Mouse (Mus musculus) neural tube, embryonic 12.5 days (tissue): ENCODE measurements around the gene Becn1. TPM values are rescaled to one million over a fixed set of nuclear protein-coding genes. Genes with fewer than 3 reads are reported as not detected.
"Not testable (repeated sequence)": the region's sequence is repeated elsewhere in the genome, so short reads cannot be mapped to it uniquely, and the experiment has no call there.

Source experiments
- ATAC-seq: fragments of 200-750 bp; cut with Nextera tagmentation; 2 replicates; pipeline ENCODE4 v1.8.0; 2017; ENCODE audit warnings: low read depth, mild to moderate bottlenecking, moderate TSS enrichment, moderate library complexity; ENCODE audit not compliant: low FRiP score
- H3K27ac ChIP-seq: fragments of 300-500 bp; sonication (generic); 2 replicates; pipeline ENCODE4 v1.5.1; 2016
- H3K27me3 ChIP-seq: fragments of 300-500 bp; sonication (generic); replicated peaks from 2 replicates; pipeline ENCODE4 v1.6.1; 2016; ENCODE audit warnings: mild to moderate bottlenecking
- H3K36me3 ChIP-seq: fragments of 300-500 bp; sonication (generic); 2 replicates; pipeline ENCODE4 v1.6.1; 2016; ENCODE audit warnings: mild to moderate bottlenecking
- H3K4me1 ChIP-seq: fragments of 300-500 bp; sonication (generic); 2 replicates; pipeline ENCODE4 v1.6.1; 2016
- H3K4me2 ChIP-seq: fragments of 300-500 bp; sonication (generic); replicated peaks from 2 replicates; pipeline ENCODE4 v1.6.1; 2016; ENCODE audit warnings: mild to moderate bottlenecking
- H3K4me3 ChIP-seq: fragments of 300-500 bp; sonication (generic); 2 replicates; pipeline ENCODE4 v1.5.1; 2016
- H3K9ac ChIP-seq: fragments of 300-500 bp; sonication (generic); 2 replicates; pipeline ENCODE4 v1.6.1; 2016; ENCODE audit warnings: mild to moderate bottlenecking
- H3K9me3 ChIP-seq: fragments of 300-500 bp; sonication (generic); 2 replicates; pipeline ENCODE4 v1.6.1; 2016; ENCODE audit warnings: mild to moderate bottlenecking
- WGBS: fragments of 180-500 bp; shearing (Covaris S2); methylation state at CpG from one replicate; pipeline ENCODE4 v1.1.7; 2016; 5-methylcytosine and 5-hydroxymethylcytosine counted together
- polyA plus RNA-seq: library from polyadenylated mRNA; unstranded; fragments of >200 nt; fragmentation: Nextera tagmentation; extraction: Ambion mirVana; gene quantifications from 2 replicates; pipeline ENCODE4 v1.2.1, GENCODE M21; 2016

Gene Becn1
- polyA plus RNA-seq: 168 and 174 TPM in 2 replicates

DNA sequence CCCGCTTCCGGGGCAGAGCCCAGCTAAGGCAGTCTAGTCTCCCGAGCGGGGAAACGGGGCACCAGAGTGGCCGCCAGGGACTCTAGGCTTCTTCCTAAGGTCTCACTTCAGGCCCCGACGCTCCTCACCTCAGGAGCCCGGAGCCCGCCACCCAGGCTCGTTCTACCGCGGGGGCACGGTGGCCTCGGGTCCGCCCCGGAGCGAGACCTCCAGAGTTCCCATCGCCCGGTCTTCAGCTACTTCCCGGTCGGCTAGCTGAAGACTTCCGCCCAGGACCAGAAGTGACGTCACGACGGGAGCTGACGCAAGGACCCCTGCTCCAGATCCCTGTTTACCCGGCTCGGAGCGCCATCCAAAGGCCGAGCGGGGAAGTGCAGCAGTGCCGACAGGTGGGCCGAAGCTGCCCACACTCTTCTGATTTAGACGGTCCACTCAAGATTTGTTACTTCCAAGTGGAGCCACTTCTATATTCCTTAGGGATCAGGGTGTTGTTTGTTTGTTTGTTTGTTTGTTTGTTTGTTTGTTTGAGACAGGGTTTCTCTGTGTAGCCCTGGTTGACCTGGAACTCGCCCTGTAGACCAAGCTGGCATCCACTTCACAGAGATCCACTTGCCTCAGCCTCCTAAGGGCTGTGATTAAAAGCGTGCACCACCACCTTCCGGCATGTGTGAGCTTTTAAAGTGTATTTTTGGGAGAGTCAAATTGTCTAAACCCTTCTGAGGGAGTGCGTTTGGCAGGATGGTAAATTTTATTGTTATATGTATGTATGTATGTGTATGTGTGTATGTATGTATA, at the start of gene Becn1:
Gene Becn1, minus strand, starts transcription at position 283 of the 795 bp plus-strand sequence.
- Histone ChIP-seq H3K27ac (no peak within 1 kb of the TSS), H3K9ac (peak within 1 kb of the TSS; percentile 83), H3K36me3 (peaks cover 16% of the 10 kb centered on the region), H3K4me2 (peak within 1 kb of the TSS; percentile 97), H3K27me3 (no peaks in the 10 kb centered on the region), H3K9me3 (no peaks in the 10 kb centered on the region), H3K4me3 (peak within 1 kb of the TSS; percentile 79), H3K4me1 (peaks cover 13% of the 10 kb centered on the region)
- WGBS: 8% methylated on average over 39 of the region's 39 CpGs
- peak; percentile 88 for ATAC-seq

GRCm38 (mm10) chr11:101351721-101352111, 49.6 kb upstream of the Becn1 start:
- H3K27ac ChIP-seq: no peak overlapping the region
- H3K36me3 ChIP-seq: no peaks in the 10 kb centered on the region
- H3K4me1 ChIP-seq: no peaks in the 10 kb centered on the region
- H3K4me2 ChIP-seq: no peak overlapping the region
- no peaks in the 10 kb centered on the region for H3K27me3 ChIP-seq
- H3K9me3 ChIP-seq: no peaks in the 10 kb centered on the region
- H3K9ac ChIP-seq: no peak overlapping the region
- no peak overlapping the region for H3K4me3 ChIP-seq
- ATAC-seq: no peak
- WGBS: 79% methylated on average over 3 of the region's 3 CpGs

DNA sequence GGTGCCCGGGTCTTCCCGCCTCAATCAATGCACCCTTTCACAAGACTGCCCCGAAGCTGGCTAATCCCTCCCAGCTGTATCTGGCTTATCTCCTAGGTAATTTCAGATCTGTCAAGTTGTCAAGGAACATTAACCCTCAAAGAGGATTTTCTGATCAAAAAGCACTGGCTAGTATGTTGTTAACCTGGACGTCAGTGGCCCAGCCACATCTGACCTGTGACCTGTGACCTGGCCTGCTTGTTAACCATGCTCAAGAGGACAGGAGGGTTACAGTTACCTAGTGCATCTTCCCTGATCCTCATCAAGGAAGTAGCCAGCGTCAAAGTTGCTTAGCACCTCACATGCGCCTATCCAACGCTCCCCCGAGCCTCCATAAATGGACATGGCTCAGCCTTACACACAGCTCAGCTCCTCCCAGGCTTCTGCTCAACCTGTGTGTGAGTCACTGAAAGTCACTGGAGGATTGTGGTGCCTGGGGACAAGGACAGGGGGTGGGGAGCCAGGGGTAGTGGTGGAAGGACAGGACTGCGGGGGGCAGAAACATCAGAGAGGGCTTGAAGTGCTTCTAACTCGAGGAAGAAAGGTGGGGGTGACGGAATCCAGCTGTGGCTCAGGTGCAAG, 49.1 kb upstream of the Becn1 start:
- Histone ChIP-seq H3K9me3 (no peaks in the 10 kb centered on the region), H3K9ac (no peak overlapping the region), H3K36me3 (no peaks in the 10 kb centered on the region), H3K27ac (no peak overlapping the region), H3K4me1 (no peaks in the 10 kb centered on the region), H3K4me2 (no peak overlapping the region), H3K4me3 (no peak overlapping the region), H3K27me3 (no peaks in the 10 kb centered on the region)
- 74% methylated on average over 11 of the region's 11 CpGs for WGBS
- ATAC-seq: no peak

GRCm38 (mm10) chr11:101349216-101349615, 47.1 kb upstream of the Becn1 start:
- Histone ChIP-seq H3K27ac (no peak overlapping the region), H3K4me1 (no peaks in the 10 kb centered on the region), H3K4me3 (no peak overlapping the region), H3K9ac (no peak overlapping the region), H3K9me3 (no peaks in the 10 kb centered on the region), H3K36me3 (no peaks in the 10 kb centered on the region), H3K27me3 (no peaks in the 10 kb centered on the region), H3K4me2 (no peak overlapping the region)
- ATAC-seq: no peak
- 81% methylated on average over 3 of the region's 3 CpGs for WGBS

- 79% methylated on average over 7 of the region's 7 CpGs for WGBS
- no peaks in the 10 kb centered on the region for H3K9me3 ChIP-seq
- H3K4me1 ChIP-seq: no peaks in the 10 kb centered on the region
- H3K4me3 ChIP-seq: no peak overlapping the region
- H3K36me3 ChIP-seq: no peaks in the 10 kb centered on the region
- no peak for ATAC-seq
- no peak overlapping the region for H3K4me2 ChIP-seq
- H3K27me3 ChIP-seq: no peaks in the 10 kb centered on the region
- no peak overlapping the region for H3K27ac ChIP-seq
- H3K9ac ChIP-seq: no peak overlapping the region
Observed at GRCm38 (mm10) chr11:101348774-101349173, 46.7 kb upstream of the Becn1 start.

DNA sequence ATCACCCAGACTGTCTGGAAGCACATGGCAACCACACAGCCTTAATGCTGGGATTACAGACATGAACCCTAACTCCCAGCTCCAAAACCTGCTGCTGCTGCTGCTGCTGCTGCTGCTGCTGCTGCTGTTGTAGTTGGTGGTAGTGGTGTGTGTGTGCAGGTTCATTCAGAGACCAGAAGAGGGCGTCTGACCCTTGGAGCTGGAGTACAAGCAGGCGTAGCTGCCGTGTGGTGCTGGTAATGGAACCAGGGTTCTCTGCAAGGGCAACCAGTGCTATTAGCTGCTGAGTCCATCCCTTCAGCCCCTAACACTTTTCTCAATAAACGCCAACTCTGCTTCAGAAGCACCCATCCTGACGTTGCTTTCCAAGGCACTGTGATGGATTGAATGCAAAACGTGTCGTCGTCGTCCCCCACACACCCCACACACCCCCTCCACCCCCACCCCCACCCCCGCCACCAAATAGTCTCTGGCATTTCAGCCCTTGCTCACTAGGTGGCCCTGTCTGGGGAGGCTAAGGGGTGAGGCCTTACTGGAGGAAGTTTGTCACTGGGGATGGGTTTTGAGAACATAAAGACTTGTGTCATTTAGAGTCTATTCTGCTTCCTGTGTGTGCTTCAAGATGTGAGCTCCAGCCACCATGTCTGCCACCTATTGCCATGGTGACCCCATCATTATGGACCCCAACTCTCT, 45.1 kb upstream of the Becn1 start:
- Histone ChIP-seq H3K27me3 (no peaks in the 10 kb centered on the region), H3K9me3 (no peaks in the 10 kb centered on the region), H3K27ac (no peak overlapping the region), H3K36me3 (no peaks in the 10 kb centered on the region), H3K9ac (no peak overlapping the region), H3K4me3 (no peak overlapping the region), H3K4me2 (no peak overlapping the region), H3K4me1 (no peaks in the 10 kb centered on the region)
- 71% methylated on average over 10 of the region's 10 CpGs for WGBS
- no peak for ATAC-seq

DNA sequence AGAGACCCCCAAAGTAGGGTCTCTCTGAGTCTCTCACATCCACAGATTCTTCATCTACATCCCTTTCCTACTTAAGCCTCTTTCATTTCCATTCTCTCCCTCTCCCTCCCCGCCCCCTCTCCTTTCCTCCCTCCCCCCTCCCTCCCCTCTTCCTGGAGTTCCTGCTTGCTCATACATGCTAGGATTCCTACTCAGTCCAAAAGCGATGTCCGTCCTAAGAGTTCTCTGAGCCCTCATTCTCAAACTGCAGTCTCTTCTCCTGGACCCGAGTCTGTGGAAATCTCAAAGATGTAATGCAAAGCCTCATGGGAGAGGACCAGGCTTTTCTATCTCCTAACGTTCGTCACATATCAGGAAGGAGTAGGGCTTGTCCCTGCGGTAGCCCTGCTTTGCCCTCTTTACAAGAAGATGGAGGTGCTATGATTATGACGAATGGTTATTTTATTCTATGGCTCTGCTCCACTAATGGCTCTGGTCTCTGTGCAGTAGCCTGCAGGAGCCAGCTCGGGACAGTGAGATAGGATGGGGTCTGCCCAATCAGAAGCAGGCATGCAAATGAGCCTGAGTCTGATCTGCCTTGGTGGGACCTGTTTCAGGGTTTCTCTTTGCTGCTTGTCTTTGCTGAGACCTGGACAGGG, 36.2 kb upstream of the Becn1 start:
- Histone ChIP-seq H3K9me3 (no peaks in the 10 kb centered on the region), H3K9ac (0 out of 2 replicates have a peak overlapping the region, but pooled peaks have one; percentile 23), H3K4me2 (peak overlapping the region; percentile 69), H3K4me3 (peak overlapping the region; percentile 30), H3K4me1 (peaks cover 22% of the 10 kb centered on the region), H3K27me3 (no peaks in the 10 kb centered on the region), H3K36me3 (no peaks in the 10 kb centered on the region), H3K27ac (no peak overlapping the region)
- peak; percentile 86 for ATAC-seq
- WGBS: 0% methylated on average over 9 of the region's 9 CpGs

DNA sequence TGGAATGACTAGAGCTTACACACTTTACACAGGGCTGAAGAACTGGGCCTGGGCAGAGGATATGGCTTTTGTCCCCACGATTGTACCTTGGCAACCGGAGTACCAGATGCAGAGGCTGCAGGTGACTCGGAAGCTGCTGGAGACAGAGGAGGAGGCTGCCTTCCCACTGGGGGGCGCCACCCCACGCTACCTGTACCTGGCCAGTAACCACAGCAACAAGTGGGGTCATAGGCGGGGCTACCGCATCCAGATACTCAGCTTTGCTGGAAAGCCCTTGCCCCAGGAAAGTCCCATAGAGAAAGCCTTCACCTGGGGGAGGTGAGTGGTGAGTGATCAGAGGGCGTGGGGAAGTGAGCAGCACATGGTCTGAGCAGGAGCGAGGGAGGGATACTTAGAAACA, 33.6 kb upstream of the Becn1 start:
- H3K4me2 ChIP-seq: no peak overlapping the region
- H3K9me3 ChIP-seq: no peaks in the 10 kb centered on the region
- H3K27me3 ChIP-seq: no peaks in the 10 kb centered on the region
- peaks cover 22% of the 10 kb centered on the region for H3K4me1 ChIP-seq
- no peak overlapping the region for H3K9ac ChIP-seq
- H3K27ac ChIP-seq: no peak overlapping the region
- no peaks in the 10 kb centered on the region for H3K36me3 ChIP-seq
- H3K4me3 ChIP-seq: no peak overlapping the region
- 84% methylated on average over 9 of the region's 9 CpGs for WGBS
- no peak for ATAC-seq

GRCm38 (mm10) chr11:101334516-101334915, 32.4 kb upstream of the Becn1 start:
- Histone ChIP-seq H3K4me1 (peaks cover 22% of the 10 kb centered on the region), H3K4me2 (no peak overlapping the region), H3K4me3 (no peak overlapping the region), H3K9me3 (no peaks in the 10 kb centered on the region), H3K27ac (no peak overlapping the region), H3K9ac (no peak overlapping the region), H3K27me3 (no peaks in the 10 kb centered on the region), H3K36me3 (no peaks in the 10 kb centered on the region)
- 5% methylated on average over 6 of the region's 6 CpGs for WGBS
- no peak for ATAC-seq

DNA sequence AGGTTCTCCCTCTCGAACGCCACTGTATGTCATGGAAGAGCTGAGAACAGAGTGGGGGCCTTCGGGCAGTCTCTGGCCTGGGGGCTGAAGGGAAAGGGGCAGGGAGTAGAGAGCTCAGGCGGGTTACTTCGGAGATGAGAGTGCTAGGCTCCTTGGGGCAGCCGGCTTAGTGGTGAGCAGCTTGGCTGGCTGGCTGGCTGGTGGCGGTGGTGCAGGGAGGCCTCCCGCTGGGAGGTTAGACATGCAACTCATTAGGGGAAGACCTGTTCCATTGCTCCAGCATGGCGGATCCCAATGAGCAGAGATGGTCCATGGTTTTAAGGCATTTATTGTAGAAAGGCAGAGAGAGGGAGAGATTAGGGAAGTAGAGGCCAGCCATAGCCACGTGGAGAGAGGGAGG, 31.9 kb upstream of the Becn1 start:
- WGBS: 28% methylated on average over 10 of the region's 10 CpGs
- H3K4me1 ChIP-seq: peaks cover 22% of the 10 kb centered on the region
- no peaks in the 10 kb centered on the region for H3K27me3 ChIP-seq
- no peak overlapping the region for H3K9ac ChIP-seq
- H3K4me2 ChIP-seq: no peak overlapping the region
- no peak overlapping the region for H3K27ac ChIP-seq
- no peaks in the 10 kb centered on the region for H3K9me3 ChIP-seq
- H3K36me3 ChIP-seq: no peaks in the 10 kb centered on the region
- ATAC-seq: no peak
- H3K4me3 ChIP-seq: no peak overlapping the region

DNA sequence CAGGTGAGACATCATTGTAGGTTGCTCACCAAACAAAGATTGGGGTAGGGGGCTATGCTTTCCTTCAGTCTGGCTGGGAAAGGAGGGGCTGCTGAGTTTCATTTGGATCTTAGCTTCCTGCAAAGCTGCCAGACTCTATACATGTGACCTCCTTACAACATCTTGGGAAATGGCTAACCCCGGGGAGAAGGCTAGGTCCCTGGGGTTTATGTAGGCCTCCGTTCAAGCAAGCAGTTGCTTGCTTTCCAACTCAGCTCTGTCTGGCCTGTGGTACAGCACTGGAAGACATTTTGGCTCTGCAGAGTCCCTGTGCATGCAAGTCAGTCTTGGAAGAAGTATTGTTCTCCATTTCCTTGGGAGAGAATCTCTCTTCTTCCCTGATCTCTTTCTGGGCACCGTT, 30.5 kb upstream of the Becn1 start:
- Histone ChIP-seq H3K9me3 (no peaks in the 10 kb centered on the region), H3K9ac (no peak overlapping the region), H3K27ac (no peak overlapping the region), H3K4me1 (peaks cover 15% of the 10 kb centered on the region), H3K4me2 (no peak overlapping the region), H3K36me3 (no peaks in the 10 kb centered on the region), H3K4me3 (no peak overlapping the region), H3K27me3 (no peaks in the 10 kb centered on the region)
- 87% methylated on average over 3 of the region's 3 CpGs for WGBS
- ATAC-seq: no peak

DNA sequence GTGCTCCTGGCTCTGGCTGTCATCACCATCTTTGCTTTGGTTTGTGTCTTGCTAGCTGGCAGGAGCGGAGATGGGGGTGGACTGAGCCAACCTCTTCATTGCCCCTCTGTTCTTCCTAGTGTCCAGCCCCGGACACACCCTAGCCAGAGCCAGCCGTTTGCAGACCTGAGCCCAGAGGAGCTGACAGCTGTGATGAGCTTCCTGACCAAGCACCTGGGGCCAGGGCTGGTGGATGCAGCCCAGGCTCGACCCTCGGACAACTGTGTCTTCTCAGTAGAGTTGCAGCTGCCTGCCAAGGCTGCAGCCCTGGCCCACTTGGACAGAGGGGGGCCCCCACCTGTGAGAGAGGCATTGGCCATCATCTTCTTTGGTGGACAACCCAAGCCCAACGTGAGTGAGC, 28.9 kb upstream of the Becn1 start:
- H3K9ac ChIP-seq, H3K4me3 ChIP-seq, H3K27me3 ChIP-seq, H3K4me2 ChIP-seq, H3K36me3 ChIP-seq, H3K27ac ChIP-seq, ATAC-seq, H3K9me3 ChIP-seq: not testable (repeated sequence)
- peaks cover 10% of the 10 kb centered on the region for H3K4me1 ChIP-seq
- WGBS: 81% methylated on average over 6 of the region's 6 CpGs
